Mouse (Mus musculus) limb, embryonic 12.5 days (tissue): ENCODE results near the gene Tspan2. TPM values are rescaled to one million over a fixed set of nuclear protein-coding genes. Genes with fewer than 3 reads are reported as not detected.
A peak's percentile ranks its signal among the peaks of the same experiment; 100 is the strongest.

Experiments
- ATAC-seq: fragments of 200-750 bp; cut with Nextera tagmentation; 2 replicates; pipeline ENCODE4 v1.8.0; 2017; ENCODE audit warnings: low read depth, moderate TSS enrichment; ENCODE audit not compliant: insufficient number of reproducible peaks, insufficient read depth, low FRiP score, low TSS enrichment
- H3K27ac ChIP-seq: fragments of 300-500 bp; sonication (generic); 2 replicates; pipeline ENCODE4 v1.5.1; 2016; ENCODE audit warnings: mild to moderate bottlenecking, moderate library complexity
- H3K27me3 ChIP-seq: fragments of 300-500 bp; sonication (generic); 2 replicates; pipeline ENCODE4 v1.6.1; 2016; ENCODE audit warnings: mild to moderate bottlenecking, moderate library complexity
- H3K36me3 ChIP-seq: fragments of 300-500 bp; sonication (generic); 2 replicates; pipeline ENCODE4 v1.6.1; 2016; ENCODE audit warnings: mild to moderate bottlenecking, moderate library complexity
- H3K4me1 ChIP-seq: fragments of 300-500 bp; sonication (generic); replicated peaks from 2 replicates; pipeline ENCODE4 v1.6.1; 2016
- H3K4me2 ChIP-seq: fragments of 300-500 bp; sonication (generic); 2 replicates; pipeline ENCODE4 v1.6.1; 2016; ENCODE audit warnings: mild to moderate bottlenecking, moderate library complexity
- H3K4me3 ChIP-seq: fragments of 300-500 bp; sonication (generic); replicated peaks from 2 replicates; pipeline ENCODE4 v1.5.1; 2016; ENCODE audit warnings: mild to moderate bottlenecking
- H3K9ac ChIP-seq: fragments of 300-500 bp; sonication (generic); replicated peaks from 2 replicates; pipeline ENCODE4 v1.6.1; 2016; ENCODE audit warnings: mild to moderate bottlenecking, moderate library complexity
- H3K9me3 ChIP-seq: fragments of 300-500 bp; sonication (generic); 2 replicates; pipeline ENCODE4 v1.6.1; 2016; ENCODE audit warnings: mild to moderate bottlenecking, moderate library complexity
- WGBS: fragments of 180-500 bp; shearing (Covaris S2); methylation state at CpG from one replicate; pipeline ENCODE4 v1.1.7; 2016; 5-methylcytosine and 5-hydroxymethylcytosine counted together
- polyA plus RNA-seq: library from polyadenylated mRNA; unstranded; fragments of >200 nt; fragmentation: Nextera tagmentation; extraction: Ambion mirVana; gene quantifications from 2 replicates; pipeline ENCODE4 v1.2.1, GENCODE M21; 2016

Gene Tspan2
- polyA plus RNA-seq, 1 experiment from 2014 or later: 5.6 TPM

GRCm38 (mm10) chr3:102763713-102764400, 29.5 kb downstream of the Tspan2 start:
- Histone ChIP-seq H3K4me2 (no peak overlapping the region), H3K27ac (peak overlapping the region; percentile 53), H3K4me3 (no peak overlapping the region), H3K27me3 (no peaks in the 10 kb centered on the region), H3K9ac (no peak overlapping the region), H3K9me3 (no peaks in the 10 kb centered on the region), H3K4me1 (peaks cover 8% of the 10 kb centered on the region; the same call in 1 of the 2 replicates), H3K36me3 (peaks cover 20% of the 10 kb centered on the region; the same call in 1 of the 2 replicates)
- ATAC-seq: no peak
- WGBS: 50% methylated on average over 10 of the region's 10 CpGs

- Histone ChIP-seq H3K27me3 (no peaks in the 10 kb centered on the region), H3K4me3 (no peak overlapping the region), H3K4me2 (no peak overlapping the region), H3K27ac (no peak overlapping the region), H3K36me3 (peaks cover 10% of the 10 kb centered on the region; the same call in 1 of the 2 replicates), H3K4me1 (peaks cover 8% of the 10 kb centered on the region; the same call in 1 of the 2 replicates), H3K9me3 (no peaks in the 10 kb centered on the region), H3K9ac (no peak overlapping the region)
- whole genome bisulfite sequencing: 70% methylated on average over 7 of the region's 7 CpGs
- ATAC-seq: no peak
These were observed 30.5 kb downstream of the Tspan2 start for GRCm38 (mm10) chr3:102764850-102765249.

DNA sequence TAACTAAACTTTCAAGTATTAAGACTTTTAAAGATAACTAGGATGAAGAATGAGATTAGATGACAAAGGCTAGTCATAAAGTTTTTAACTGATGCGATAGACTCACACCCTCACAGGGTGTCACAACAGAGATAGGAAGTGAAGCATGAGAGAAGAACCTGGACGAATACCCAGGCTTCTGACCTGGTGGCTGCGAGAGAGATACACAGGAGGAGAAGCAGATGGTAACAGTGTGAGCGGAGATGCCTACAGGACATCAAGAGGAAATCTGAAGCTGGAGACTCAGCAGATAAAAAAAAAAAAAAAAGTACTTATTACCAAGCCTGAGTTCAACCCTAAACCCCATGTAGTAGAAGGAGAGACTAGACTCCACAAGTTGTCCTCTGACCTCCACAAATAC, 38.7 kb downstream of the Tspan2 start:
- Histone ChIP-seq H3K4me1 (0 out of 2 replicates have a peak, but pooled peaks cover 4% of the 10 kb centered on the region), H3K27me3 (no peaks in the 10 kb centered on the region), H3K9ac (no peak overlapping the region), H3K36me3 (no peaks in the 10 kb centered on the region), H3K27ac (no peak overlapping the region), H3K9me3 (no peaks in the 10 kb centered on the region), H3K4me2 (no peak overlapping the region), H3K4me3 (no peak overlapping the region)
- ATAC-seq: no peak
- WGBS: 90% methylated on average over 4 of the region's 4 CpGs

- H3K4me3 ChIP-seq: no peak within 1 kb of the TSS
- no peaks in the 10 kb centered on the region for H3K27me3 ChIP-seq
- H3K4me2 ChIP-seq: no peak within 1 kb of the TSS
- H3K9me3 ChIP-seq: no peaks in the 10 kb centered on the region
- no peak within 1 kb of the TSS for H3K27ac ChIP-seq
- H3K9ac ChIP-seq: no peak within 1 kb of the TSS
- H3K36me3 ChIP-seq: no peaks in the 10 kb centered on the region
- WGBS: 83% methylated on average over 2 of the region's 2 CpGs
- no peaks in the 10 kb centered on the region for H3K4me1 ChIP-seq
- ATAC-seq: no peak
These were observed 48.3 kb downstream of the Tspan2 start, which contains the start of gene Tshb for GRCm38 (mm10) chr3:102782618-102783017. Gene Tshb (minus strand): TSS chr3:102782718.

- Histone ChIP-seq H3K4me3 (no peak overlapping the region), H3K4me1 (no peaks in the 10 kb centered on the region), H3K9me3 (no peaks in the 10 kb centered on the region), H3K4me2 (no peak overlapping the region), H3K36me3 (no peaks in the 10 kb centered on the region), H3K27ac (no peak overlapping the region), H3K9ac (no peak overlapping the region), H3K27me3 (no peaks in the 10 kb centered on the region)
- WGBS: 35% methylated on average over 4 of the region's 4 CpGs
- no peak for ATAC-seq
These were observed 53.0 kb downstream of the Tspan2 start for GRCm38 (mm10) chr3:102787369-102787768.

DNA sequence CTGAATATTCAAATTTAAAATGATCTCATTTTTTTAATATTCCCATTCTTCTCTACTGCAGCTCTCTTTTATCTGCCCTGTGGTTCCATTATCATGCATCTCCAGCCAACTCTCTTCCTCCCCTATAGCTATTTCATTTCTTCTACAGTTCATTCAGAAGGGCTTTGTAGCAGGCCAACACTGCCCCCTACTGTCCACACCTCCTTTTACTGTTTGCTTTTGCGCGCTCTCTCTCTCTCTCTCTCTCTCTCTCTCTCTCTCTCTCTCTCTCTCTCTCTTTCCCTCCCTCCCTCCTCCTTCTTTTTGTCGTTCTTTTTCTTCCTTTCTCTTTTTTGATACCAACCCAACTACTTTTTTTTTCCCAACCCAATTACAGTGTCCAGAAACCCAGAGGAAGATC, 69.6 kb downstream of the Tspan2 start:
- Histone ChIP-seq H3K4me1 (no peaks in the 10 kb centered on the region), H3K9me3 (peaks cover 3% of the 10 kb centered on the region; the same call in 1 of the 2 replicates), H3K27ac (no peak overlapping the region), H3K36me3 (no peaks in the 10 kb centered on the region), H3K27me3 (no peaks in the 10 kb centered on the region), H3K9ac (no peak overlapping the region), H3K4me3 (no peak overlapping the region), H3K4me2 (no peak overlapping the region)
- ATAC-seq: no peak
- 14% methylated on average over 3 of the region's 3 CpGs for WGBS

DNA sequence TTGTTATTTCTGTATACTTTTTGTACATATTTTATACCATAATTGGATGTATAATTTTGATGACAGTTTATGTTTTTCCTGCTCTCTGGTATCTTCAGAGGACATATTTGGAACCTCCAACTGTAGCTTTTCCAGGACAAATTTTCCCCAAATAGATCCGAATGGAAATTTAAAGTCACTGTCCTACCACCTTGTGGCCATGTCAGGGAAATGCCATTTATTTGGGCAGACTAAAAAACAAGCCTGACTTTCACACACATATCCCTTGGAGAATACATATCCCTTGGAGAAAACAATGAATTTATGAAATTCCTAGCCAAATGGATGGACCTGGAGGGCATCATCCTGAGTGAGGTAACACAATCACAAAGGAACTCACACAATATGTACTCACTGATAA, 108.1 kb downstream of the Tspan2 start:
- 37% methylated on average over 1 of the region's 1 CpGs for WGBS
- no peaks in the 10 kb centered on the region for H3K9me3 ChIP-seq
- H3K4me3 ChIP-seq: no peak overlapping the region
- ATAC-seq: no peak
- H3K36me3 ChIP-seq: no peaks in the 10 kb centered on the region
- H3K4me2 ChIP-seq: no peak overlapping the region
- no peaks in the 10 kb centered on the region for H3K27me3 ChIP-seq
- no peak overlapping the region for H3K9ac ChIP-seq
- no peaks in the 10 kb centered on the region for H3K4me1 ChIP-seq
- no peak overlapping the region for H3K27ac ChIP-seq

- H3K4me2 ChIP-seq: no peak overlapping the region
- H3K9me3 ChIP-seq: no peaks in the 10 kb centered on the region
- no peaks in the 10 kb centered on the region for H3K4me1 ChIP-seq
- no peak overlapping the region for H3K27ac ChIP-seq
- H3K9ac ChIP-seq: no peak overlapping the region
- no peak for ATAC-seq
- H3K27me3 ChIP-seq: no peaks in the 10 kb centered on the region
- no peak overlapping the region for H3K4me3 ChIP-seq
- H3K36me3 ChIP-seq: no peaks in the 10 kb centered on the region
These were observed 114.3 kb downstream of the Tspan2 start for GRCm38 (mm10) chr3:102848661-102849060.

Other genes with a start within 250 kb of the Tspan2 start
- 0.09 TPM in 1 of 2 replicates, not detected in the other for gene Tshb, start 48.2 kb downstream of the Tspan2 start, polyA plus RNA-seq
- gene Sycp1, start 201.6 kb downstream of the Tspan2 start, polyA plus RNA-seq: not detected in 2 replicates
- gene Nr1h5, start 229.6 kb downstream of the Tspan2 start, polyA plus RNA-seq: 0.06 and 0.10 TPM in 2 replicates